8 mouse cellular contexts compared by ENCODE assay signal in genomic region chr3:152191791-152192237, GRCm38 (mm10). TPM values are rescaled to one million over a fixed set of nuclear protein-coding genes. Genes with fewer than 3 reads are reported as not detected.
DNase-seq lines count a peak whose midpoint lies in the region; ATAC-seq and TF ChIP-seq lines count a peak whose summit lies in the region.

No protein-coding gene starts in this region.

- H3K27ac ChIP-seq in lung, postnatal 0 days (ENCODE audit: low read length), result peak overlapping the region; percentile 72
- H3K27ac ChIP-seq in small intestine, adult 2 months (ENCODE audit: insufficient read depth, low read depth, low read length), result peak overlapping the region; percentile 54

- no peaks in the 10 kb centered on the region for H3K27me3 ChIP-seq in lung, postnatal 0 days (replicated peaks; ENCODE audit: insufficient read depth, low read length)
- H3K27me3 ChIP-seq in small intestine, adult 2 months (ENCODE audit: control insufficient read depth, insufficient read depth, low read length), result no peaks in the 10 kb centered on the region

- ATAC-seq in lung, postnatal 0 days, result peak; percentile 92

- H3K9me3 ChIP-seq in lung, postnatal 0 days (ENCODE audit: low read length), result no peaks in the 10 kb centered on the region

- peak overlapping the region; percentile 63 for H3K4me3 ChIP-seq in lung, postnatal 0 days (ENCODE audit: low read depth, low read length)
- H3K4me3 ChIP-seq in small intestine, adult 2 months (ENCODE audit: low read depth, low read length), result peak overlapping the region; percentile 49

- TF ChIP-seq CTCF in lung, postnatal 0 days (IDR thresholded peaks at IDR 0.05), result 0 out of 2 replicates have a peak, but pooled peaks have one; percentile 16
- TF ChIP-seq CTCF in small intestine, adult 2 months (IDR thresholded peaks at IDR 0.05; ENCODE audit: extremely low read depth, insufficient read length, insufficient replicate concordance, low read depth, low read length), result no peak

- WGBS in lung, postnatal 0 days, result 10% methylated on average over 6 of the region's 6 CpGs
- 7% methylated on average over 6 of the region's 6 CpGs for WGBS in small intestine, adult 2 months

- H3K4me1 ChIP-seq in lung, postnatal 0 days (ENCODE audit: insufficient read depth, low read depth, low read length), result no peaks in the 10 kb centered on the region
- H3K4me1 ChIP-seq in small intestine, adult 2 months (ENCODE audit: control insufficient read depth, insufficient read depth, insufficient read length, low read length), result no peaks in the 10 kb centered on the region; the same call in 1 of the 2 replicates

- no peaks in the 10 kb centered on the region for H3K36me3 ChIP-seq in lung, postnatal 0 days (ENCODE audit: insufficient read depth, low read length)
- no peaks in the 10 kb centered on the region for H3K36me3 ChIP-seq in small intestine, adult 2 months (ENCODE audit: control insufficient read depth, insufficient read depth, low read length)

- TF ChIP-seq POLR2A in small intestine, adult 2 months (IDR thresholded peaks at IDR 0.05; ENCODE audit: low read depth, low read length), result no peak

- DNase-seq in ovary, postnatal 36 days (ENCODE audit: low spot score), result peak; percentile 17
- no peak for DNase-seq in ovary, postnatal 10 days (ENCODE audit: low spot score)
- peak; percentile 26 to 36 for DNase-seq in cerebellum, postnatal 14 days
- DNase-seq in heart, adult 11 months, result peak; percentile 96
- peak; percentile 64 for DNase-seq in kidney, adult 18-20 months
- peak; percentile 93 for DNase-seq in lung, postnatal 0 days (ENCODE audit: low spot score)
- no peak for DNase-seq in layer of hippocampus, adult 9-11 months

- peak; percentile 97 for TF ChIP-seq EP300 in lung, postnatal 0 days (IDR thresholded peaks at IDR 0.05)

- H3K4me2 ChIP-seq in lung, postnatal 0 days (replicated peaks; ENCODE audit: low read depth, low read length), result peak overlapping the region; percentile 57

- peak overlapping the region; percentile 1; the same call in 1 of the 2 replicates for H3K9ac ChIP-seq in lung, postnatal 0 days (replicated peaks; ENCODE audit: low read depth)

RNA-seq across cellular contexts. Expression of gene Dnajb4, which starts 18.3 kb away (rescaled TPM):
- polyA plus RNA-seq in lung, postnatal 0 days (2015; fragmentation: Nextera tagmentation; extraction: Ambion mirVana), result 54.0 and 58.7 TPM in 2 replicates
- polyA plus RNA-seq in small intestine, adult 2 months (2012; rRNA removed), result 0.48 and 1.4 TPM in 2 replicates

RNA-seq across cellular contexts. Expression of gene Fubp1, which starts 18.4 kb away (rescaled TPM):
- polyA plus RNA-seq in lung, postnatal 0 days (2015; fragmentation: Nextera tagmentation; extraction: Ambion mirVana), result 74.9 and 95.5 TPM in 2 replicates
- polyA plus RNA-seq in small intestine, adult 2 months (2012; rRNA removed), result 9.3 and 18.4 TPM in 2 replicates

RNA-seq across cellular contexts. Expression of gene Gipc2, which starts 25.8 kb away (rescaled TPM):
- polyA plus RNA-seq in lung, postnatal 0 days (2015; fragmentation: Nextera tagmentation; extraction: Ambion mirVana), result 86.3 and 107 TPM in 2 replicates
- polyA plus RNA-seq in small intestine, adult 2 months (2012; rRNA removed), result 52.0 and 121 TPM in 2 replicates

Comparison
In these comparisons a context has a peak if more than half of its experiments do, and no peak if none do; other contexts are left out.
1. DNase-seq: peak in ovary, postnatal 36 days (single experiment), cerebellum, postnatal 14 days (2 of 2), heart, adult 11 months (single experiment), kidney, adult 18-20 months (single experiment) and lung, postnatal 0 days (single experiment); none in ovary, postnatal 10 days (single experiment) and layer of hippocampus, adult 9-11 months (single experiment).
2. RNA of gene Dnajb4, which starts 18.3 kb away (polyA plus RNA-seq): 54.0 to 58.7 TPM in lung, postnatal 0 days; 0.48 to 1.4 TPM in small intestine, adult 2 months; every median in the first group is over 10 times any median in the second.